Mouse (Mus musculus): Measurements from ENCODE around the gene Bcan. TPM values are rescaled to one million over a fixed set of nuclear protein-coding genes. Genes with fewer than 3 reads are reported as not detected.

The Bcan gene
- total RNA-seq (2017), result not detected in 2 replicates

- no peak for ATAC-seq (ENCODE audit: extremely low read depth, insufficient number of reproducible peaks, low FRiP score, poor library complexity, severe bottlenecking)
Observed at GRCm38 (mm10) chr3:88000181-88000580, at the start of gene Bcan. Bcan (minus strand) TSS chr3:88000230.

GRCm38 (mm10) chr3:88049532-88049931, 49.5 kb upstream of the Bcan start:
- no peak for ATAC-seq (ENCODE audit: extremely low read depth, insufficient number of reproducible peaks, low FRiP score, poor library complexity, severe bottlenecking)

- peak; percentile 98 for ATAC-seq (ENCODE audit: extremely low read depth, insufficient number of reproducible peaks, low FRiP score, poor library complexity, severe bottlenecking)
Observed at GRCm38 (mm10) chr3:88042661-88043421, 42.8 kb upstream of the Bcan start, which contains the start of gene Gpatch4. Gpatch4 (plus strand) TSS chr3:88043108.

- ATAC-seq (ENCODE audit: extremely low read depth, insufficient number of reproducible peaks, low FRiP score, poor library complexity, severe bottlenecking), result no peak
Observed at GRCm38 (mm10) chr3:88035561-88036293, 35.7 kb upstream of the Bcan start.

GRCm38 (mm10) chr3:88033506-88033905, 33.5 kb upstream of the Bcan start:
- no peak for ATAC-seq (ENCODE audit: extremely low read depth, insufficient number of reproducible peaks, low FRiP score, poor library complexity, severe bottlenecking)

- no peak for ATAC-seq (ENCODE audit: extremely low read depth, insufficient number of reproducible peaks, low FRiP score, poor library complexity, severe bottlenecking)
Observed at GRCm38 (mm10) chr3:88030608-88031395, 30.8 kb upstream of the Bcan start.

- ATAC-seq (ENCODE audit: extremely low read depth, insufficient number of reproducible peaks, low FRiP score, poor library complexity, severe bottlenecking), result no peak
Observed at GRCm38 (mm10) chr3:88027434-88028186, 27.6 kb upstream of the Bcan start, which contains the start of gene Hapln2. Hapln2 (minus strand) TSS chr3:88027583.

GRCm38 (mm10) chr3:88026823-88027222, 26.8 kb upstream of the Bcan start:
- ATAC-seq (ENCODE audit: extremely low read depth, insufficient number of reproducible peaks, low FRiP score, poor library complexity, severe bottlenecking), result no peak

GRCm38 (mm10) chr3:88023192-88024074, 23.4 kb upstream of the Bcan start:
- no peak for ATAC-seq (ENCODE audit: extremely low read depth, insufficient number of reproducible peaks, low FRiP score, poor library complexity, severe bottlenecking)

GRCm38 (mm10) chr3:88022322-88023191, 22.5 kb upstream of the Bcan start:
- ATAC-seq (ENCODE audit: extremely low read depth, insufficient number of reproducible peaks, low FRiP score, poor library complexity, severe bottlenecking), result peak; percentile 45

GRCm38 (mm10) chr3:88010634-88011265, 10.7 kb upstream of the Bcan start:
- ATAC-seq (ENCODE audit: extremely low read depth, insufficient number of reproducible peaks, low FRiP score, poor library complexity, severe bottlenecking), result no peak

GRCm38 (mm10) chr3:88005822-88006786, 6.1 kb upstream of the Bcan start:
- no peak for ATAC-seq (ENCODE audit: extremely low read depth, insufficient number of reproducible peaks, low FRiP score, poor library complexity, severe bottlenecking)

GRCm38 (mm10) chr3:88002291-88002976, 2.4 kb upstream of the Bcan start:
- no peak for ATAC-seq (ENCODE audit: extremely low read depth, insufficient number of reproducible peaks, low FRiP score, poor library complexity, severe bottlenecking)

GRCm38 (mm10) chr3:88000816-88001595, 976 bp upstream of the Bcan start:
- ATAC-seq (ENCODE audit: extremely low read depth, insufficient number of reproducible peaks, low FRiP score, poor library complexity, severe bottlenecking), result no peak

Measured in neutrophil, adult 5-6 weeks (primary cell).